Mouse (Mus musculus) heart, embryonic 11.5 days (tissue): ENCODE results near the gene Sorcs2. TPM values are rescaled to one million over a fixed set of nuclear protein-coding genes. Genes with fewer than 3 reads are reported as not detected.
A peak's percentile ranks its signal among the peaks of the same experiment; 100 is the strongest.

Experiments used
- ATAC-seq: fragments of 200-750 bp; cut with Nextera tagmentation; replicated peaks from 2 replicates; pipeline ENCODE4 v1.8.0; 2017; ENCODE audit warnings: moderate library complexity; ENCODE audit not compliant: insufficient number of reproducible peaks, low FRiP score, low TSS enrichment
- H3K27ac ChIP-seq: fragments of 300-500 bp; sonication (generic); 2 replicates; pipeline ENCODE4 v1.5.1; 2014; ENCODE audit warnings: mild to moderate bottlenecking, low read depth, low read length
- H3K27me3 ChIP-seq: fragments of 300-500 bp; sonication (generic); 2 replicates; pipeline ENCODE4 v1.6.1; 2014; ENCODE audit warnings: mild to moderate bottlenecking, low read length, mixed read lengths; ENCODE audit not compliant: control insufficient read depth, insufficient read depth
- H3K36me3 ChIP-seq: fragments of 300-500 bp; sonication (generic); 2 replicates; pipeline ENCODE4 v1.6.1; 2014; ENCODE audit warnings: mild to moderate bottlenecking, low read length, moderate library complexity, mixed read lengths; ENCODE audit not compliant: control insufficient read depth, insufficient read depth
- H3K4me1 ChIP-seq: fragments of 300-500 bp; sonication (generic); 2 replicates; pipeline ENCODE4 v1.6.1; 2014; ENCODE audit warnings: low read length; ENCODE audit not compliant: control insufficient read depth, insufficient read depth
- H3K4me2 ChIP-seq: fragments of 300-500 bp; sonication (generic); 2 replicates; pipeline ENCODE4 v1.6.1; 2014; ENCODE audit warnings: mild to moderate bottlenecking, moderate library complexity
- H3K4me3 ChIP-seq: fragments of 300-500 bp; sonication (generic); 2 replicates; pipeline ENCODE4 v1.5.1; 2014; ENCODE audit warnings: low read depth, low read length
- H3K9ac ChIP-seq: fragments of 300-500 bp; sonication (generic); 2 replicates; pipeline ENCODE4 v1.6.1; 2014; ENCODE audit warnings: mild to moderate bottlenecking, low read depth, low read length, moderate library complexity
- H3K9me3 ChIP-seq: fragments of 300-500 bp; sonication (generic); replicated peaks from 2 replicates; pipeline ENCODE4 v1.6.1; 2016; ENCODE audit warnings: low read length; ENCODE audit not compliant: control insufficient read depth
- WGBS: fragments of 180-500 bp; shearing (Covaris S2); extraction: QIAGEN DNeasy Blood & Tissue Kit; methylation state at CpG from one replicate; pipeline ENCODE4 v1.1.7; 2014; ENCODE audit not compliant: insufficient replicate concordance; 5-methylcytosine and 5-hydroxymethylcytosine counted together
- polyA plus RNA-seq: library from polyadenylated mRNA; unstranded; fragments of >200 nt; fragmentation: Nextera tagmentation; extraction: Ambion mirVana; gene quantifications from 2 replicates; pipeline ENCODE4 v1.2.1, GENCODE M21; 2014

Sorcs2 gene
- polyA plus RNA-seq, 1 experiment from 2014 or later = 7.3 TPM

GRCm38 (mm10) chr5:36057804-36058322 lies 340.1 kb downstream of the Sorcs2 start:
- H3K9ac ChIP-seq = no peak overlapping the region
- no peak overlapping the region for H3K27ac ChIP-seq
- no peak for ATAC-seq
- H3K27me3 ChIP-seq = peaks cover 6% of the 10 kb centered on the region; the same call in 1 of the 2 replicates
- 85% methylated on average over 14 of the region's 14 CpGs for WGBS
- H3K4me1 ChIP-seq = no peaks in the 10 kb centered on the region
- H3K4me2 ChIP-seq = no peak overlapping the region
- H3K9me3 ChIP-seq = no peaks in the 10 kb centered on the region
- no peaks in the 10 kb centered on the region for H3K36me3 ChIP-seq
- no peak overlapping the region for H3K4me3 ChIP-seq

DNA sequence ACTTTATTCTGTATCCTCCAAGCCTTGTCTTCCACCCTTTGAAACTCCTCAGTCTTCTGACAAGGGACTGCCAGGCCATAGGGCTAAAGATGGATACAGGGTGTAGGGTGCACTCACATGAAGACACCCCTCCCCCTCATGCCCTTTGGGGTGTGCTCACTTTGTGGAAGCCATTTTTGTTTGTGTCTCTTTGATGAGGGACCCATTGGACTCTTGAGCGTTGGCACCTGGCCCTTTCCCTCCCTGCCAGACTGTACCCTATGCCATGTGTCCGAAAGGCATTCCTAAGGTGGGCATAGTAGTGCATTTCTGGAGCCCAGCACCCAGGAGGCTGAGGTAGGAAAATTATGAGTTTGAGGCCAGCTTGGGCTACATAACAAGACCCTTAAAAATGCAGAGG lies 341.0 kb downstream of the Sorcs2 start:
- Histone ChIP-seq H3K9me3 (no peaks in the 10 kb centered on the region), H3K36me3 (no peaks in the 10 kb centered on the region), H3K4me2 (no peak overlapping the region), H3K27ac (no peak overlapping the region), H3K9ac (no peak overlapping the region), H3K27me3 (peaks cover 6% of the 10 kb centered on the region; the same call in 1 of the 2 replicates), H3K4me1 (no peaks in the 10 kb centered on the region), H3K4me3 (no peak overlapping the region)
- no peak for ATAC-seq
- 88% methylated on average over 2 of the region's 2 CpGs for WGBS

DNA sequence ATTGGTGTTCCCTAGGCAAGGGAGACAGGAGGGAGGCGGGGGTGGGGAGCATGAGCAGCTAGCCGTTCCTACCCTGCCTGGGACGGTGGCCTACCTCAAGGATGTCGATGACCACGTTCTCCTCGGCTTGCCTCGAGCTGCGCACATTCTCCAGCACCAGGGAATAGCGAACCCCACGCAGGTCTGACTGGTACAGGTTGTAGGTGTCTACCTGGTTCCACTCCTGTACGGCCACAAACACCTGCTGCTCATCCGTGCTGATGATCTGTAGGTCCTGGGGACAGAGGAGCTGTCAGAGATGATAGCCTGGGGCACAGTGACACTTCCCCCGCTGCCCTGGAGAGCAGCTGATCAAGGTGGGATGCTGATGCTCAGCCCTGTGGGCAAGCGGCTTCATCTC lies 342.1 kb downstream of the Sorcs2 start:
- Histone ChIP-seq H3K27ac (no peak overlapping the region), H3K9me3 (no peaks in the 10 kb centered on the region), H3K4me3 (no peak overlapping the region), H3K4me2 (no peak overlapping the region), H3K9ac (no peak overlapping the region), H3K27me3 (peaks cover 6% of the 10 kb centered on the region; the same call in 1 of the 2 replicates), H3K36me3 (no peaks in the 10 kb centered on the region), H3K4me1 (no peaks in the 10 kb centered on the region)
- no peak for ATAC-seq
- WGBS = 77% methylated on average over 14 of the region's 14 CpGs

DNA sequence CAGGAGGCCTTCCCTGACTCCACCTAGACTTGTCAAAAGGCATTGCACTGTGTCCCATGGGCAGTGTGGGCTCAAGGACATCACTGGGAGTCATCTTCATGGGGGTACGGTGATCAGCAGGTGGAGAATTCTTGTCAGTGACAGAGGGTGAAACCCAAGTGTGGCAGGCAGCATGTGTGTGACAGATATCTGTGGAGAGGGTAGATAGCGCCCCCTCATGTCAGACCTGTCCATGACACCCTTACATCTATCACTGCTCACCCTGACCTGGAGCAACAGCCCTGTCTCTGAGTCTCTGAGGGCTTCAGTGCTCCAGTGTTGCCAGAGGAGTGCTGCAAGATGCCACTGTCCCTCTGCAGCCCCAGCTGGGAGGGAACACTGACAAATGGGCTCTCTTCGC lies 343.4 kb downstream of the Sorcs2 start:
- no peak overlapping the region for H3K9ac ChIP-seq
- H3K36me3 ChIP-seq = no peaks in the 10 kb centered on the region
- no peak overlapping the region for H3K4me2 ChIP-seq
- no peak overlapping the region for H3K27ac ChIP-seq
- no peaks in the 10 kb centered on the region for H3K9me3 ChIP-seq
- H3K4me3 ChIP-seq = no peak overlapping the region
- H3K4me1 ChIP-seq = no peaks in the 10 kb centered on the region
- 64% methylated on average over 3 of the region's 3 CpGs for WGBS
- 0 out of 2 replicates have a peak, but pooled peaks have one; percentile 52 for ATAC-seq
- H3K27me3 ChIP-seq = peaks cover 6% of the 10 kb centered on the region; the same call in 1 of the 2 replicates

DNA sequence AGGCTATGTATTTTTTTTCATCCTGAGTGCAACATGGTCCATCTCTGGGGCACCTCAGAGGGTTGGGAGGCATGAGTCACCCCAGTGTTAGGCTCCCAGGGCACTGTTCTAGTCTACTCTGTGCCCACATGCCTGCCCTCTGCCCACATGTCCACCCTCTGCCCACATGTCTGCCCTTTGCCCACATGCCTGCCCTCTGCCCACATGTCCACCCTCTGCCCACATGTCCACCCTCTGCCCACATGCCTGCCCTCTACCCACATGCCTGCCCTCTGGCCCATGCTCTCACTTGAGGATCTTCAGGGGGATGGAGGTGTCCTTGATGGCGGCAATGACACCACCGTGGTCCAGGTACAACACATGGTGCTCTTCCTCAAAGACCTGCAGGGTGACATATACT lies 354.8 kb downstream of the Sorcs2 start:
- no peak overlapping the region for H3K4me3 ChIP-seq
- 88% methylated on average over 2 of the region's 2 CpGs for WGBS

GRCm38 (mm10) chr5:36041756-36042155 lies 356.2 kb downstream of the Sorcs2 start:
- H3K9ac ChIP-seq = no peak overlapping the region

More for the DNA sequence above, 354.8 kb downstream of the Sorcs2 start:
- H3K36me3 ChIP-seq = no peaks in the 10 kb centered on the region
- no peak overlapping the region for H3K27ac ChIP-seq
- no peak overlapping the region for H3K4me2 ChIP-seq
- peaks cover 10% of the 10 kb centered on the region; the same call in 1 of the 2 replicates for H3K4me1 ChIP-seq
- ATAC-seq = no peak
- H3K9ac ChIP-seq = no peak overlapping the region
- H3K9me3 ChIP-seq = no peaks in the 10 kb centered on the region
- no peaks in the 10 kb centered on the region for H3K27me3 ChIP-seq

DNA sequence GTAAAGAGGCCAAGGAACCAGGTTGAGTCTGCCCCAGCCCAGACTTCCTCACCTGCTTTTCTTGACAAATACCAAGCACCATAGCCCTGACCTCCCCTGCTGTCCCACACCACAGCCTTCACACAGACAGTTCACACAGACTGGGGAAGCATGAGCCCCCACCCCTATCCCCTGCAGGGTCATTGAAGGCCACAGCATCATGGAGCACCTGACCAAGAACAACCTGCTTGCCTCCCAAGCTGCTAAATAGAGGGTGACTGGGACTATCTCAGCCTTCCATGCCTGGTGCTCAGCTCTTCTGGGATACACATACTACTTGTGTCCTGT lies 356.7 kb downstream of the Sorcs2 start:
- peak; percentile 27; the same call in 1 of the 2 replicates for ATAC-seq
- Histone ChIP-seq H3K9ac (no peak overlapping the region), H3K4me2 (no peak overlapping the region)

More at GRCm38 (mm10) chr5:36041756-36042155, 356.2 kb downstream of the Sorcs2 start:
- Histone ChIP-seq H3K27me3 (no peaks in the 10 kb centered on the region), H3K4me3 (no peak overlapping the region), H3K4me1 (peaks cover 10% of the 10 kb centered on the region; the same call in 1 of the 2 replicates), H3K9me3 (no peaks in the 10 kb centered on the region), H3K27ac (no peak overlapping the region), H3K36me3 (no peaks in the 10 kb centered on the region), H3K4me2 (no peak overlapping the region)
- 81% methylated on average over 6 of the region's 6 CpGs for WGBS
- no peak for ATAC-seq

DNA sequence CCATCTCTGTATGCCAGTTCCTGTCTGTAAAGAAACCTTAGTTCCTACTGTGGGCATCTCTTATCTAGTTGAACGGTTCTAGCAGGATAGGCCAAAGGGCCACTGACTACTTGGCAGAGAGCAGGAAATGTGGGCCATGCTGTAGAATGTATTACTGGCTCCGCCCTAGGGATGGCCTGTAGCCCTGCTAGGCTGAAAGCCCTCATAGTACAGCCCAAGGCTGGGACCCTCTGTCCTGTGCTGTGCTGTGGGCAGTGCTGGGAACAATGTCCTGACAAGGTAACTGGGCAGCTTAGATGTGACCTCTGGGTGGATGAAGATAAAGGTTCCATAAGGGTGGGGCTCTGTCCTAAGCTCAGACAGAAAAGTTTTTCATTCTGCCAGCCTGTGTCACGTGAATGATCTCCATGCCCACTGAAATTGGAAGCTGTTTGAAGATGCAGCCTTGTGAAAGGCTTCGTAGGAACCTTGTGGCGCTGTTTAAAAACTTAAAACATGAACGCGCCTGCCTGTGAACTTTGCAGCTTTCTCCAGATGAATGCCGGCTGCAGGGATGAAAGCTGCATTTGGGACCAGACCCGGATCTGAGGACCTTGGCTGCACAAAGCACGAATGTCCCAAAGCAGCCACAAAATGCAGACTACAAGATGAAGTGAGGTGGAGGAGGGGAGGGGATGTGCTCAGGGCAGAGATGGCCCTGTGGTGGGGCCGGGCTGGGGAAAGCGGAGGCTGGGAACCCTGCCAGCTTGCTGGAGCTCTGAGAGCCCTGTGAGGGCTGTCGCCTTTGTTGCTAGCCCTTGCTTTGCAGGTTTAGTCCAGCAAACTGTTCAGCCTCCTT lies 357.3 kb downstream of the Sorcs2 start:
- no peak overlapping the region for H3K4me2 ChIP-seq
- WGBS = 63% methylated on average over 13 of the region's 13 CpGs
- ATAC-seq = peak; percentile 51
- H3K9me3 ChIP-seq = no peaks in the 10 kb centered on the region
- H3K27ac ChIP-seq = peak overlapping the region; percentile 30
- no peak overlapping the region for H3K4me3 ChIP-seq
- H3K27me3 ChIP-seq = no peaks in the 10 kb centered on the region
- H3K36me3 ChIP-seq = no peaks in the 10 kb centered on the region
- H3K9ac ChIP-seq = no peak overlapping the region
- H3K4me1 ChIP-seq = peaks cover 10% of the 10 kb centered on the region; the same call in 1 of the 2 replicates

More for the DNA sequence above, 356.7 kb downstream of the Sorcs2 start:
- Histone ChIP-seq H3K9me3 (no peaks in the 10 kb centered on the region), H3K4me1 (peaks cover 10% of the 10 kb centered on the region; the same call in 1 of the 2 replicates), H3K36me3 (no peaks in the 10 kb centered on the region), H3K27me3 (no peaks in the 10 kb centered on the region), H3K27ac (peak overlapping the region; percentile 30), H3K4me3 (no peak overlapping the region)
